Mouse (Mus musculus): ENCODE measurements around the gene B3galt5. TPM values are rescaled to one million over a fixed set of nuclear protein-coding genes. Genes with fewer than 3 reads are reported as not detected.

The B3galt5 gene
- total RNA-seq, 1 experiment, result not detected

- Histone ChIP-seq H3K9me3 (ENCODE audit: control insufficient read depth, insufficient read depth, low read depth, low read length) (no peaks in the 10 kb centered on the region), H3K9ac (ENCODE audit: insufficient read depth, low read depth, low read length, poor library complexity, severe bottlenecking) (no peak overlapping the region), H3K4me1 (ENCODE audit: control insufficient read depth in 2 of 2, insufficient read depth in 2 of 2, low read length in 2 of 2, poor library complexity in 1 of 2) (no peaks in the 10 kb centered on the region), H3K27ac (ENCODE audit: insufficient read depth, low read depth, low read length, poor library complexity, severe bottlenecking) (no peak overlapping the region), H3K36me3 (ENCODE audit: control insufficient read depth, insufficient read depth, low read length, poor library complexity, severe bottlenecking) (no peaks in the 10 kb centered on the region), H3K4me3 (ENCODE audit: insufficient read depth in 1 of 2, low read depth in 1 of 2, low read length in 2 of 2, poor library complexity in 1 of 2, severe bottlenecking in 1 of 2) (no peak overlapping the region)
- no peak for DNase-seq (ENCODE audit: low read depth, low spot score)
- in situ Hi-C loops (cut with MboI; ENCODE audit: low sequenced_read_pairs in 2 of 2, unreplicated experiment in 2 of 2), result no loop called here
- no peak for TF ChIP-seq HCFC1 (IDR thresholded peaks at IDR 0.05; ENCODE audit: borderline replicate concordance, insufficient read depth, low read length)
- no peak for TF ChIP-seq CHD2 (IDR thresholded peaks at IDR 0.05; ENCODE audit: low read depth, low read length)
- no peak for TF ChIP-seq ZNF384 (IDR thresholded peaks at IDR 0.05; ENCODE audit: low read depth, low read length)
- no peak for TF ChIP-seq MAFK (IDR thresholded peaks at IDR 0.05; ENCODE audit: insufficient read depth, low read depth, low read length)
- TF ChIP-seq ZC3H11A (IDR thresholded peaks at IDR 0.05; ENCODE audit: borderline replicate concordance, low read depth, low read length), result no peak
Measured at GRCm38 (mm10) chr16:96339570-96339969, 104.0 kb downstream of the B3galt5 start.

GRCm38 (mm10) chr16:96341269-96341668 is 105.7 kb downstream of the B3galt5 start:
- Histone ChIP-seq H3K36me3 (ENCODE audit: control insufficient read depth, insufficient read depth, low read length, poor library complexity, severe bottlenecking) (no peaks in the 10 kb centered on the region), H3K9me3 (ENCODE audit: control insufficient read depth, insufficient read depth, low read depth, low read length) (no peaks in the 10 kb centered on the region), H3K27ac (ENCODE audit: insufficient read depth, low read depth, low read length, poor library complexity, severe bottlenecking) (no peak overlapping the region), H3K4me1 (ENCODE audit: control insufficient read depth in 2 of 2, insufficient read depth in 2 of 2, low read length in 2 of 2, poor library complexity in 1 of 2) (peaks cover 0 to 2% of the 10 kb centered on the region in 2 experiments; a peak in 1 of 4 replicates), H3K4me3 (ENCODE audit: insufficient read depth in 1 of 2, low read depth in 1 of 2, low read length in 2 of 2, poor library complexity in 1 of 2, severe bottlenecking in 1 of 2) (no peak overlapping the region), H3K9ac (ENCODE audit: insufficient read depth, low read depth, low read length, poor library complexity, severe bottlenecking) (no peak overlapping the region)
- TF ChIP-seq ZNF384 (IDR thresholded peaks at IDR 0.05; ENCODE audit: low read depth, low read length) (no peak), ZC3H11A (IDR thresholded peaks at IDR 0.05; ENCODE audit: borderline replicate concordance, low read depth, low read length) (peak; percentile 59; the same call in 1 of the 2 replicates)
- in situ Hi-C loops (cut with MboI; ENCODE audit: low sequenced_read_pairs in 2 of 2, unreplicated experiment in 2 of 2), result loop anchor here (5.0 to 10.0 kb wide), 2 partner anchors 114 to 116 kb away; no protein-coding TSS in a partner anchor
- DNase-seq (ENCODE audit: low read depth, low spot score), result no peak

GRCm38 (mm10) chr16:96341945-96342344 is 106.3 kb downstream of the B3galt5 start:
- no peak overlapping the region for H3K4me3 ChIP-seq (ENCODE audit: insufficient read depth in 1 of 2, low read depth in 1 of 2, low read length in 2 of 2, poor library complexity in 1 of 2, severe bottlenecking in 1 of 2)
- TF ChIP-seq ZNF384 (IDR thresholded peaks at IDR 0.05; ENCODE audit: low read depth, low read length), result no peak
- TF ChIP-seq ZC3H11A (IDR thresholded peaks at IDR 0.05; ENCODE audit: borderline replicate concordance, low read depth, low read length), result no peak
- no peak for TF ChIP-seq CHD2 (IDR thresholded peaks at IDR 0.05; ENCODE audit: low read depth, low read length)
- H3K4me1 ChIP-seq (ENCODE audit: control insufficient read depth in 2 of 2, insufficient read depth in 2 of 2, low read length in 2 of 2, poor library complexity in 1 of 2), result peaks cover 0 to 2% of the 10 kb centered on the region in 2 experiments; a peak in 1 of 4 replicates
- DNase-seq (ENCODE audit: low read depth, low spot score), result no peak
- no peak overlapping the region for H3K27ac ChIP-seq (ENCODE audit: insufficient read depth, low read depth, low read length, poor library complexity, severe bottlenecking)
- in situ Hi-C loops (cut with MboI; ENCODE audit: low sequenced_read_pairs in 2 of 2, unreplicated experiment in 2 of 2), result loop anchor here (5.0 to 10.0 kb wide), 2 partner anchors 115 to 117 kb away; no protein-coding TSS in a partner anchor
- H3K36me3 ChIP-seq (ENCODE audit: control insufficient read depth, insufficient read depth, low read length, poor library complexity, severe bottlenecking), result no peaks in the 10 kb centered on the region
- no peaks in the 10 kb centered on the region for H3K9me3 ChIP-seq (ENCODE audit: control insufficient read depth, insufficient read depth, low read depth, low read length)
- H3K9ac ChIP-seq (ENCODE audit: insufficient read depth, low read depth, low read length, poor library complexity, severe bottlenecking), result no peak overlapping the region

GRCm38 (mm10) chr16:96345117-96345516 is 109.5 kb downstream of the B3galt5 start:
- peaks cover 0 to 2% of the 10 kb centered on the region in 2 experiments; a peak in 1 of 4 replicates for H3K4me1 ChIP-seq (ENCODE audit: control insufficient read depth in 2 of 2, insufficient read depth in 2 of 2, low read length in 2 of 2, poor library complexity in 1 of 2)
- no peak overlapping the region for H3K27ac ChIP-seq (ENCODE audit: insufficient read depth, low read depth, low read length, poor library complexity, severe bottlenecking)
- H3K4me3 ChIP-seq (ENCODE audit: insufficient read depth in 1 of 2, low read depth in 1 of 2, low read length in 2 of 2, poor library complexity in 1 of 2, severe bottlenecking in 1 of 2), result no peak overlapping the region
- no peak for TF ChIP-seq CHD2 (IDR thresholded peaks at IDR 0.05; ENCODE audit: low read depth, low read length)
- TF ChIP-seq ZC3H11A (IDR thresholded peaks at IDR 0.05; ENCODE audit: borderline replicate concordance, low read depth, low read length), result peak; percentile 72
- H3K9me3 ChIP-seq (ENCODE audit: control insufficient read depth, insufficient read depth, low read depth, low read length), result no peaks in the 10 kb centered on the region
- H3K36me3 ChIP-seq (ENCODE audit: control insufficient read depth, insufficient read depth, low read length, poor library complexity, severe bottlenecking), result no peaks in the 10 kb centered on the region
- in situ Hi-C loops (cut with MboI; ENCODE audit: low sequenced_read_pairs in 2 of 2, unreplicated experiment in 2 of 2), result loop anchor here in 1 of 2 experiments (10.0 kb wide), 1 partner anchor 120 kb away; no protein-coding TSS in a partner anchor
- no peak overlapping the region; the same call in 1 of the 2 replicates for H3K9ac ChIP-seq (ENCODE audit: insufficient read depth, low read depth, low read length, poor library complexity, severe bottlenecking)
- peak; percentile 87 for DNase-seq (ENCODE audit: low read depth, low spot score)

GRCm38 (mm10) chr16:96348070-96348469 is 112.5 kb downstream of the B3galt5 start:
- H3K4me1 ChIP-seq (ENCODE audit: control insufficient read depth in 2 of 2, insufficient read depth in 2 of 2, low read length in 2 of 2, poor library complexity in 1 of 2), result peaks cover 0 to 2% of the 10 kb centered on the region in 2 experiments; a peak in 1 of 4 replicates
- H3K27ac ChIP-seq (ENCODE audit: insufficient read depth, low read depth, low read length, poor library complexity, severe bottlenecking), result no peak overlapping the region
- in situ Hi-C loops (cut with MboI; ENCODE audit: low sequenced_read_pairs in 2 of 2, unreplicated experiment in 2 of 2), result loop anchor here in 1 of 2 experiments (10.0 kb wide), 1 partner anchor 123 kb away; no protein-coding TSS in a partner anchor
- no peak overlapping the region for H3K4me3 ChIP-seq (ENCODE audit: insufficient read depth in 1 of 2, low read depth in 1 of 2, low read length in 2 of 2, poor library complexity in 1 of 2, severe bottlenecking in 1 of 2)
- no peaks in the 10 kb centered on the region for H3K36me3 ChIP-seq (ENCODE audit: control insufficient read depth, insufficient read depth, low read length, poor library complexity, severe bottlenecking)
- TF ChIP-seq ZC3H11A (IDR thresholded peaks at IDR 0.05; ENCODE audit: borderline replicate concordance, low read depth, low read length) (no peak), HCFC1 (IDR thresholded peaks at IDR 0.05; ENCODE audit: borderline replicate concordance, insufficient read depth, low read length) (no peak), MAFK (IDR thresholded peaks at IDR 0.05; ENCODE audit: insufficient read depth, low read depth, low read length) (no peak), CHD2 (IDR thresholded peaks at IDR 0.05; ENCODE audit: low read depth, low read length) (no peak), ZNF384 (IDR thresholded peaks at IDR 0.05; ENCODE audit: low read depth, low read length) (no peak)
- H3K9ac ChIP-seq (ENCODE audit: insufficient read depth, low read depth, low read length, poor library complexity, severe bottlenecking), result no peak overlapping the region
- no peaks in the 10 kb centered on the region for H3K9me3 ChIP-seq (ENCODE audit: control insufficient read depth, insufficient read depth, low read depth, low read length)
- no peak for DNase-seq (ENCODE audit: low read depth, low spot score)
